Comparison of ENCODE assay signal across 26 mouse cellular contexts in the genomic region with DNA sequence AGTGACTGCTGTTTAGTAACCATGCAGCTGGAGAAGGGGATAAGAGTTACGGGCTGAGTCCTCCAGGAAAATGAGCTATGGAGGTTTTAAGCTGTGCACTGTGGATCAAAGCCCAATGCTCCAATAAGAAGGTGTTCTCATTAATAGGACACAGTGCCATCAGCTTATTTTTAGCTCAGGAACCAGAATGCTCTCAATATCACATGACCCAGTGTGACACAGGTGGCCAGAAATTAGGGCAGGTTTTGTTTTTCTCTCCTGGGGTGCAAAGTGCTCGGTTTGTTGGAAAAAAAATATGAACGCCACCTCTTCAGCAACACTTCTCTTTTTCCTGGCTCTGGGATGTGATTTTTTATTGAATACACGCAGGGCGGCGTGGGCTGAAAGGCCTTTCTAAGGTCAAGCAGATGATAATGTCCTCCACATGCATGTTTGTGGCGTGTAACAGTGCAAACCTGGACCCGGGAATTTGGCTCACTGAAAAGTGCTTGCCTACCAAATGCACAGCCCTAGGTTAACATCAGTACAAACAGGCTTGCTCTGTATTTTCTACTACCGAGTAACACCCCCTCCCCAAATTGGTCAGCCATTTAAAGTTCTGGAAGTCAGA.
DNase-seq lines count a peak whose midpoint lies in the region; TF ChIP-seq lines count a peak whose summit lies in the region.
"Had no signal": no experiment of that assay in that cellular context is flagged by ENCODE, and none has a peak within 500 bp of the region (broad histone marks: within the 10 kb centered on the region; RNA-seq: fewer than 3 reads in every experiment).

No protein-coding gene starts in this region.

- intact Hi-C loops in gastrocnemius, adult 2 months (cut with DNase I): loop anchor here (5.0 kb wide), 1 partner anchor 107 kb away; no protein-coding TSS in a partner anchor
- intact Hi-C loops in left cerebral cortex, postnatal 25 days (cut with DNase I): no loop called here

- TF ChIP-seq CTCF in gastrocnemius, adult 2 months (IDR thresholded peaks at IDR 0.05): no peak

- H3K4me3 ChIP-seq in gastrocnemius, adult 2 months: no peak overlapping the region
- H3K4me3 ChIP-seq: embryonic facial prominence, embryonic 10.5 days; embryonic facial prominence, embryonic 15.5 days; forebrain, embryonic 13.5 days; heart, embryonic 10.5 days; heart, embryonic 15.5 days; hindbrain, embryonic 12.5 days; intestine, embryonic 15.5 days; liver, embryonic 12.5 days had no signal

- no peak for DNase-seq in gastrocnemius, adult 2 months
- no peak for DNase-seq in gastrocnemius, adult 8-10 months (ENCODE audit: low spot score in 2 of 2)
- peak; percentile 94 for DNase-seq in brain, adult 2 months (ENCODE audit: low read depth, low spot score)
- peak; percentile 71 to 79 for DNase-seq in cerebellum, adult 18-20 months
- peak; percentile 30 to 60 for DNase-seq in cerebellum, postnatal 10 days
- DNase-seq in urinary bladder, adult 18-20 months (ENCODE audit: low spot score in 2 of 2): no peak
- no peak for DNase-seq in left cerebral cortex, postnatal 25 days (ENCODE audit: low spot score in 2 of 2)
- DNase-seq in right cerebral cortex, postnatal 14 days: no peak
- DNase-seq: adrenal gland, postnatal 14 days; kidney, adult 2 months; layer of hippocampus, postnatal 36 days; lung, adult 18-20 months; midbrain, embryonic 14.5 days; right cerebral cortex, postnatal 25 days; thymus, postnatal 14 days had no signal

- H3K27ac ChIP-seq in gastrocnemius, adult 2 months: peak overlapping the region; percentile 75
- H3K27ac ChIP-seq: embryonic facial prominence, embryonic 10.5 days; embryonic facial prominence, embryonic 15.5 days; forebrain, embryonic 13.5 days; heart, embryonic 10.5 days; heart, embryonic 15.5 days; hindbrain, embryonic 12.5 days; hindbrain, postnatal 0 days; intestine, embryonic 15.5 days; kidney, postnatal 0 days; liver, embryonic 12.5 days; macrophage had no signal

Comparison
In these comparisons a context has a peak if more than half of its experiments do, and no peak if none do; other contexts are left out.
1. DNase-seq: peak in brain, adult 2 months (single experiment), cerebellum, adult 18-20 months (2 of 2) and cerebellum, postnatal 10 days (2 of 2); none in gastrocnemius, adult 2 months (single experiment), gastrocnemius, adult 8-10 months (0 of 2), urinary bladder, adult 18-20 months (0 of 2), left cerebral cortex, postnatal 25 days (0 of 2) and right cerebral cortex, postnatal 14 days (single experiment).